Mouse (Mus musculus) midbrain, embryonic 11.5 days (tissue): ENCODE data around the gene Rragd. TPM values are rescaled to one million over a fixed set of nuclear protein-coding genes. Genes with fewer than 3 reads are reported as not detected.
A peak's percentile ranks its signal among the peaks of the same experiment; 100 is the strongest.

Experiments
- ATAC-seq: fragments of 200-750 bp; cut with Nextera tagmentation; 2 replicates; pipeline ENCODE4 v1.8.0; 2017; ENCODE audit warnings: moderate TSS enrichment, moderate library complexity; ENCODE audit not compliant: low FRiP score
- DNase-seq: peaks from one replicate; pipeline ENCODE4 v3.0.0; 2015; ENCODE audit warnings: low spot score; ENCODE audit errors: missing footprints
- H3K27ac ChIP-seq: fragments of 300-500 bp; sonication (generic); 2 replicates; pipeline ENCODE4 v1.5.1; 2014; ENCODE audit warnings: low read depth, low read length
- H3K27me3 ChIP-seq: fragments of 300-500 bp; sonication (generic); 2 replicates; pipeline ENCODE4 v1.6.1; 2014; ENCODE audit warnings: mild to moderate bottlenecking, low read length, moderate library complexity, mixed read lengths; ENCODE audit not compliant: control insufficient read depth, insufficient read depth
- H3K36me3 ChIP-seq: fragments of 300-500 bp; sonication (generic); 2 replicates; pipeline ENCODE4 v1.6.1; 2014; ENCODE audit warnings: mild to moderate bottlenecking, low read length, moderate library complexity, mixed read lengths; ENCODE audit not compliant: control insufficient read depth, insufficient read depth
- H3K4me1 ChIP-seq: fragments of 300-500 bp; sonication (generic); 2 replicates; pipeline ENCODE4 v1.6.1; 2014; ENCODE audit warnings: low read length; ENCODE audit not compliant: control insufficient read depth, insufficient read depth
- H3K4me2 ChIP-seq: fragments of 300-500 bp; sonication (generic); 2 replicates; pipeline ENCODE4 v1.6.1; 2014; ENCODE audit warnings: mild to moderate bottlenecking, moderate library complexity
- H3K4me3 ChIP-seq: fragments of 300-500 bp; sonication (generic); 2 replicates; pipeline ENCODE4 v1.5.1; 2014; ENCODE audit warnings: low read depth, low read length
- H3K9ac ChIP-seq: fragments of 300-500 bp; sonication (generic); 2 replicates; pipeline ENCODE4 v1.6.1; 2014; ENCODE audit warnings: low read length
- H3K9me3 ChIP-seq: fragments of 300-500 bp; sonication (generic); 2 replicates; pipeline ENCODE4 v1.6.1; 2016; ENCODE audit warnings: low read length; ENCODE audit not compliant: control insufficient read depth
- whole genome bisulfite sequencing: fragments of 180-500 bp; shearing (Covaris S2); extraction: QIAGEN DNeasy Blood & Tissue Kit; methylation state at CpG from one replicate; pipeline ENCODE4 v1.1.7; 2014; 5-methylcytosine and 5-hydroxymethylcytosine counted together
- polyA plus RNA-seq: library from polyadenylated mRNA; unstranded; fragments of >200 nt; fragmentation: Nextera tagmentation; extraction: Ambion mirVana; gene quantifications from 2 replicates; pipeline ENCODE4 v1.2.1, GENCODE M21; 2014

Rragd gene
- polyA plus RNA-seq, 1 experiment from 2014 or later: 32.9 TPM

- WGBS: 59% methylated on average over 14 of the region's 14 CpGs
- DNase-seq: peak; percentile 64
- Histone ChIP-seq H3K4me2 (no peak overlapping the region), H3K4me3 (no peak overlapping the region), H3K27me3 (no peaks in the 10 kb centered on the region), H3K27ac (no peak overlapping the region), H3K36me3 (no peaks in the 10 kb centered on the region), H3K4me1 (no peaks in the 10 kb centered on the region), H3K9me3 (no peaks in the 10 kb centered on the region), H3K9ac (no peak overlapping the region)
- ATAC-seq: no peak
Measured at GRCm38 (mm10) chr4:33066223-33066960, 83.6 kb downstream of the Rragd start.

- no peaks in the 10 kb centered on the region for H3K36me3 ChIP-seq
- no peaks in the 10 kb centered on the region for H3K9me3 ChIP-seq
- WGBS: 86% methylated on average over 3 of the region's 3 CpGs
- ATAC-seq (no peak), DNase-seq (peak; percentile 19)
- no peak overlapping the region for H3K27ac ChIP-seq
- no peak overlapping the region for H3K9ac ChIP-seq
- H3K27me3 ChIP-seq: no peaks in the 10 kb centered on the region
- H3K4me2 ChIP-seq: no peak overlapping the region
- H3K4me1 ChIP-seq: no peaks in the 10 kb centered on the region
- no peak overlapping the region for H3K4me3 ChIP-seq
Measured at GRCm38 (mm10) chr4:33067331-33067730, 84.5 kb downstream of the Rragd start.

- Histone ChIP-seq H3K4me3 (no peak overlapping the region), H3K9me3 (no peaks in the 10 kb centered on the region), H3K27ac (no peak overlapping the region), H3K36me3 (no peaks in the 10 kb centered on the region), H3K4me2 (no peak overlapping the region), H3K4me1 (peaks cover 5% of the 10 kb centered on the region; the same call in 1 of the 2 replicates), H3K27me3 (no peaks in the 10 kb centered on the region), H3K9ac (no peak overlapping the region)
- peak; percentile 14 for DNase-seq
- WGBS: 92% methylated on average over 6 of the region's 6 CpGs
- ATAC-seq: no peak
Measured at GRCm38 (mm10) chr4:33067826-33068225, 85.0 kb downstream of the Rragd start.

GRCm38 (mm10) chr4:33068894-33069293 is 86.1 kb downstream of the Rragd start:
- H3K9ac ChIP-seq: no peak overlapping the region
- H3K27me3 ChIP-seq: no peaks in the 10 kb centered on the region
- DNase-seq: peak; percentile 45
- no peak overlapping the region for H3K4me2 ChIP-seq
- H3K27ac ChIP-seq: no peak overlapping the region
- 76% methylated on average over 6 of the region's 6 CpGs for WGBS
- ATAC-seq: no peak
- peaks cover 8% of the 10 kb centered on the region for H3K4me1 ChIP-seq
- no peak overlapping the region for H3K4me3 ChIP-seq
- no peaks in the 10 kb centered on the region for H3K36me3 ChIP-seq
- no peaks in the 10 kb centered on the region for H3K9me3 ChIP-seq

GRCm38 (mm10) chr4:33070326-33070725 is 87.5 kb downstream of the Rragd start:
- WGBS: 95% methylated on average over 6 of the region's 6 CpGs
- H3K36me3 ChIP-seq: no peaks in the 10 kb centered on the region
- H3K4me3 ChIP-seq: no peak overlapping the region
- H3K27me3 ChIP-seq: no peaks in the 10 kb centered on the region
- H3K4me1 ChIP-seq: peaks cover 8% of the 10 kb centered on the region
- no peak overlapping the region for H3K27ac ChIP-seq
- H3K9me3 ChIP-seq: no peaks in the 10 kb centered on the region
- peak; percentile 72 for DNase-seq
- H3K9ac ChIP-seq: no peak overlapping the region
- no peak for ATAC-seq
- no peak overlapping the region for H3K4me2 ChIP-seq

- Histone ChIP-seq H3K4me2 (no peak overlapping the region), H3K36me3 (no peaks in the 10 kb centered on the region), H3K9ac (no peak overlapping the region), H3K27ac (no peak overlapping the region), H3K4me1 (peaks cover 8% of the 10 kb centered on the region), H3K4me3 (no peak overlapping the region), H3K9me3 (no peaks in the 10 kb centered on the region), H3K27me3 (no peaks in the 10 kb centered on the region)
- WGBS: 91% methylated on average over 6 of the region's 6 CpGs
- ATAC-seq (no peak), DNase-seq (peak; percentile 60)
Measured at GRCm38 (mm10) chr4:33071337-33071736, 88.5 kb downstream of the Rragd start.

Other genes starting within 250 kb of the Rragd start
- gene Lyrm2, start 182.8 kb upstream of the Rragd start, polyA plus RNA-seq: 169 and 175 TPM in 2 replicates
- gene Ankrd6, start 32.2 kb upstream of the Rragd start, polyA plus RNA-seq: 33.2 and 37.3 TPM in 2 replicates
- gene Ube2j1, start 48.4 kb downstream of the Rragd start, polyA plus RNA-seq: 59.6 and 62.8 TPM in 2 replicates
- 0.26 and 0.30 TPM in 2 replicates for gene Gabrr2, start 80.0 kb downstream of the Rragd start, polyA plus RNA-seq
- gene Gabrr1, start 149.5 kb downstream of the Rragd start, polyA plus RNA-seq: 0.14 TPM in 1 of 2 replicates, not detected in the other
- gene Pm20d2, start 206.7 kb downstream of the Rragd start, polyA plus RNA-seq: 0.80 and 1.4 TPM in 2 replicates
- 8.5 and 9.2 TPM in 2 replicates for gene Srsf12, start 226.0 kb downstream of the Rragd start, polyA plus RNA-seq